19 mouse cellular contexts compared by ENCODE assay signal in genomic region chr11:96281396-96281795, GRCm38 (mm10). TPM values are rescaled to one million over a fixed set of nuclear protein-coding genes. Genes with fewer than 3 reads are reported as not detected.
DNase-seq lines count a peak whose midpoint lies in the region; ATAC-seq and TF ChIP-seq lines count a peak whose summit lies in the region.
"Had no signal": no experiment of that assay in that cellular context is flagged by ENCODE, and none has a peak within 500 bp of the region (broad histone marks: within the 10 kb centered on the region; RNA-seq: fewer than 3 reads in every experiment).

No protein-coding gene starts in this region.

- H3K9me3 ChIP-seq in heart, embryonic 10.5 days, result no peaks in the 10 kb centered on the region
- H3K9me3 ChIP-seq in stomach, embryonic 14.5 days (ENCODE audit: control insufficient read depth, low read depth, low read length), result no peaks in the 10 kb centered on the region
- H3K9me3 ChIP-seq in stomach, postnatal 0 days (ENCODE audit: control insufficient read depth, low read length), result no peaks in the 10 kb centered on the region
- no peaks in the 10 kb centered on the region for H3K9me3 ChIP-seq in neural tube, embryonic 15.5 days (replicated peaks)
- H3K9me3 ChIP-seq: embryonic facial prominence, embryonic 15.5 days; forebrain, embryonic 12.5 days; lung, embryonic 15.5 days had no signal

- peaks cover 21% of the 10 kb centered on the region for H3K4me1 ChIP-seq in heart, embryonic 10.5 days
- no peaks in the 10 kb centered on the region for H3K4me1 ChIP-seq in stomach, embryonic 14.5 days (ENCODE audit: control insufficient read depth, insufficient read depth, low read length)
- no peaks in the 10 kb centered on the region for H3K4me1 ChIP-seq in stomach, postnatal 0 days (replicated peaks; ENCODE audit: control insufficient read depth, insufficient read depth)
- peaks cover 49% of the 10 kb centered on the region for H3K4me1 ChIP-seq in neural tube, embryonic 15.5 days

- no peak for TF ChIP-seq CTCF in stomach, postnatal 0 days (IDR thresholded peaks at IDR 0.05; ENCODE audit: low read depth)

- H3K4me3 ChIP-seq in heart, embryonic 10.5 days, result no peak overlapping the region
- H3K4me3 ChIP-seq in stomach, embryonic 14.5 days (ENCODE audit: low read depth, low read length), result no peak overlapping the region
- H3K4me3 ChIP-seq in stomach, postnatal 0 days (ENCODE audit: low read depth, low read length), result no peak overlapping the region
- peak overlapping the region; percentile 60 for H3K4me3 ChIP-seq in neural tube, embryonic 15.5 days (replicated peaks)
- H3K4me3 ChIP-seq: embryonic facial prominence, embryonic 15.5 days; forebrain, embryonic 12.5 days had no signal

- no peak for ATAC-seq in stomach, embryonic 14.5 days (ENCODE audit: insufficient number of reproducible peaks, insufficient read depth, low FRiP score, low read depth)
- ATAC-seq in stomach, postnatal 0 days (ENCODE audit: low FRiP score, low TSS enrichment), result no peak
- no peak for ATAC-seq in neural tube, embryonic 15.5 days (ENCODE audit: low FRiP score)

- DNase-seq in heart, embryonic 10.5 days (ENCODE audit: low spot score), result peak; percentile 70
- no peak for DNase-seq in heart, adult 9 months (ENCODE audit: low spot score in 2 of 2)
- DNase-seq in stomach, postnatal 0 days (ENCODE audit: low spot score), result no peak
- peak; percentile 64 for DNase-seq in kidney, postnatal 10 days
- DNase-seq in urinary bladder, postnatal 4 days (ENCODE audit: low spot score in 2 of 2), result no peak
- DNase-seq in cerebellum, adult 9-11 months, result no peak
- DNase-seq: B cell, adult 2 months; cerebellum, adult 2 months; heart, adult 18-20 months; heart, postnatal 10 days; thymus, adult 18-20 months had no signal

- H3K9ac ChIP-seq in stomach, embryonic 14.5 days (replicated peaks; ENCODE audit: low read depth, low read length), result no peak overlapping the region
- no peak overlapping the region for H3K9ac ChIP-seq in stomach, postnatal 0 days (ENCODE audit: low read length)
- peak overlapping the region; percentile 83 for H3K9ac ChIP-seq in neural tube, embryonic 15.5 days (replicated peaks)
- H3K9ac ChIP-seq: embryonic facial prominence, embryonic 15.5 days; forebrain, embryonic 12.5 days; lung, embryonic 15.5 days had no signal

- no peaks in the 10 kb centered on the region for H3K36me3 ChIP-seq in heart, embryonic 10.5 days
- H3K36me3 ChIP-seq in stomach, embryonic 14.5 days (ENCODE audit: control insufficient read depth, insufficient read depth, low read length), result no peaks in the 10 kb centered on the region
- H3K36me3 ChIP-seq in stomach, postnatal 0 days (ENCODE audit: control insufficient read depth, insufficient read depth, low read length), result no peaks in the 10 kb centered on the region
- H3K36me3 ChIP-seq in neural tube, embryonic 15.5 days, result no peaks in the 10 kb centered on the region
- H3K36me3 ChIP-seq: embryonic facial prominence, embryonic 15.5 days; forebrain, embryonic 12.5 days; lung, embryonic 15.5 days had no signal

- H3K27ac ChIP-seq in heart, embryonic 10.5 days, result no peak overlapping the region
- H3K27ac ChIP-seq in stomach, embryonic 14.5 days (ENCODE audit: low read length), result no peak overlapping the region
- no peak overlapping the region for H3K27ac ChIP-seq in stomach, postnatal 0 days (replicated peaks)
- peak overlapping the region; percentile 99 for H3K27ac ChIP-seq in neural tube, embryonic 15.5 days (replicated peaks)
- H3K27ac ChIP-seq: embryonic facial prominence, embryonic 15.5 days; forebrain, embryonic 12.5 days; lung, embryonic 15.5 days had no signal

- H3K4me2 ChIP-seq in stomach, embryonic 14.5 days (replicated peaks; ENCODE audit: low read depth, low read length), result peak overlapping the region; percentile 18; the same call in 1 of the 2 replicates
- no peak overlapping the region for H3K4me2 ChIP-seq in stomach, postnatal 0 days (replicated peaks; ENCODE audit: low read depth)
- H3K4me2 ChIP-seq in neural tube, embryonic 15.5 days, result peak overlapping the region; percentile 87
- H3K4me2 ChIP-seq: embryonic facial prominence, embryonic 15.5 days; forebrain, embryonic 12.5 days; liver, embryonic 11.5 days had no signal

- WGBS in heart, embryonic 10.5 days, result 7% methylated on average over 18 of the region's 18 CpGs
- 13% methylated on average over 18 of the region's 18 CpGs for WGBS in stomach, embryonic 14.5 days
- 22% methylated on average over 18 of the region's 18 CpGs for WGBS in stomach, postnatal 0 days
- 4% methylated on average over 18 of the region's 18 CpGs for WGBS in neural tube, embryonic 15.5 days

- H3K27me3 ChIP-seq in heart, embryonic 10.5 days (ENCODE audit: insufficient read depth, poor library complexity, severe bottlenecking), result peaks cover 100% of the 10 kb centered on the region
- H3K27me3 ChIP-seq in stomach, embryonic 14.5 days (ENCODE audit: control insufficient read depth, insufficient read depth, low read length), result peaks cover 31% of the 10 kb centered on the region
- H3K27me3 ChIP-seq in stomach, postnatal 0 days (ENCODE audit: control insufficient read depth, insufficient read depth, low read length), result peaks cover 32% of the 10 kb centered on the region
- H3K27me3 ChIP-seq in neural tube, embryonic 15.5 days (replicated peaks), result no peaks in the 10 kb centered on the region

- TF ChIP-seq EP300 in stomach, postnatal 0 days (optimal IDR thresholded peaks at IDR 0.05), result no peak

RNA-seq across cellular contexts. Expression of gene Hoxb8, which starts 0.3 kb away (rescaled TPM):
- 0.30 TPM in 1 of 2 replicates, not detected in the other for polyA plus RNA-seq in heart, embryonic 10.5 days (2016; fragmentation: Nextera tagmentation; extraction: Ambion mirVana)
- polyA plus RNA-seq in stomach, embryonic 14.5 days (2014; fragmentation: Nextera tagmentation; extraction: Ambion mirVana), result 2.3 and 2.7 TPM in 2 replicates
- polyA plus RNA-seq in stomach, postnatal 0 days (2015; fragmentation: Nextera tagmentation; extraction: Ambion mirVana), result 0.42 and 0.83 TPM in 2 replicates
- polyA plus RNA-seq in neural tube, embryonic 15.5 days (2015; fragmentation: Nextera tagmentation; extraction: Ambion mirVana), result 63.1 and 71.8 TPM in 2 replicates
- polyA plus RNA-seq: cortical plate, adult 2 months; embryonic facial prominence, embryonic 15.5 days; forebrain, embryonic 12.5 days; midbrain, postnatal 0 days had no signal

RNA-seq across cellular contexts. Expression of gene Hoxb7, which starts 5.0 kb away (rescaled TPM):
- 0.11 and 1.3 TPM in 2 replicates for polyA plus RNA-seq in heart, embryonic 10.5 days (2016; fragmentation: Nextera tagmentation; extraction: Ambion mirVana)
- 8.4 and 14.0 TPM in 2 replicates for polyA plus RNA-seq in stomach, embryonic 14.5 days (2014; fragmentation: Nextera tagmentation; extraction: Ambion mirVana)
- polyA plus RNA-seq in stomach, postnatal 0 days (2015; fragmentation: Nextera tagmentation; extraction: Ambion mirVana), result 5.5 and 6.0 TPM in 2 replicates
- polyA plus RNA-seq in neural tube, embryonic 15.5 days (2015; fragmentation: Nextera tagmentation; extraction: Ambion mirVana), result 101 and 115 TPM in 2 replicates
- polyA plus RNA-seq: cerebellum, adult 2 months; cortical plate, adult 2 months; embryonic facial prominence, embryonic 15.5 days; forebrain, embryonic 12.5 days; midbrain, postnatal 0 days had no signal

RNA-seq across cellular contexts. Expression of gene Hoxb9, which starts 10.1 kb away (rescaled TPM):
- 0.75 TPM in 1 of 2 replicates, not detected in the other for polyA plus RNA-seq in heart, embryonic 10.5 days (2016; fragmentation: Nextera tagmentation; extraction: Ambion mirVana)
- 0.25 TPM in 2 replicates for polyA plus RNA-seq in stomach, embryonic 14.5 days (2014; fragmentation: Nextera tagmentation; extraction: Ambion mirVana)
- 0.05 and 0.06 TPM in 2 replicates for polyA plus RNA-seq in stomach, postnatal 0 days (2015; fragmentation: Nextera tagmentation; extraction: Ambion mirVana)
- 55.7 and 57.5 TPM in 2 replicates for polyA plus RNA-seq in neural tube, embryonic 15.5 days (2015; fragmentation: Nextera tagmentation; extraction: Ambion mirVana)
- polyA plus RNA-seq: cerebellum, adult 2 months; cortical plate, adult 2 months; embryonic facial prominence, embryonic 15.5 days; forebrain, embryonic 12.5 days; midbrain, postnatal 0 days had no signal

RNA-seq across cellular contexts. Expression of gene Hoxb6, which starts 10.9 kb away (rescaled TPM):
- polyA plus RNA-seq in heart, embryonic 10.5 days (2016; fragmentation: Nextera tagmentation; extraction: Ambion mirVana), result 0.42 and 2.2 TPM in 2 replicates
- polyA plus RNA-seq in stomach, embryonic 14.5 days (2014; fragmentation: Nextera tagmentation; extraction: Ambion mirVana), result 12.4 TPM in 2 replicates
- 6.9 and 7.9 TPM in 2 replicates for polyA plus RNA-seq in stomach, postnatal 0 days (2015; fragmentation: Nextera tagmentation; extraction: Ambion mirVana)
- polyA plus RNA-seq in neural tube, embryonic 15.5 days (2015; fragmentation: Nextera tagmentation; extraction: Ambion mirVana), result 109 and 135 TPM in 2 replicates
- polyA plus RNA-seq: cortical plate, adult 2 months; embryonic facial prominence, embryonic 15.5 days; forebrain, embryonic 12.5 days; midbrain, postnatal 0 days had no signal

RNA-seq across cellular contexts. Expression of gene Hoxb5, which starts 21.7 kb away (rescaled TPM):
- 1.0 and 5.2 TPM in 2 replicates for polyA plus RNA-seq in heart, embryonic 10.5 days (2016; fragmentation: Nextera tagmentation; extraction: Ambion mirVana)
- 21.2 and 23.3 TPM in 2 replicates for polyA plus RNA-seq in stomach, embryonic 14.5 days (2014; fragmentation: Nextera tagmentation; extraction: Ambion mirVana)
- polyA plus RNA-seq in stomach, postnatal 0 days (2015; fragmentation: Nextera tagmentation; extraction: Ambion mirVana), result 7.5 and 8.2 TPM in 2 replicates
- 39.5 and 106 TPM in 2 replicates for polyA plus RNA-seq in neural tube, embryonic 15.5 days (2015; fragmentation: Nextera tagmentation; extraction: Ambion mirVana)
- polyA plus RNA-seq: cortical plate, adult 2 months; embryonic facial prominence, embryonic 15.5 days; forebrain, embryonic 12.5 days; midbrain, postnatal 0 days had no signal

Comparison
In these comparisons a context has a peak if more than half of its experiments do, and no peak if none do; other contexts are left out.
1. DNase-seq: peak in heart, embryonic 10.5 days (single experiment) and kidney, postnatal 10 days (single experiment); none in heart, adult 9 months (0 of 2), stomach, postnatal 0 days (single experiment), urinary bladder, postnatal 4 days (0 of 2) and cerebellum, adult 9-11 months (single experiment).
2. RNA of gene Hoxb8, which starts 0.3 kb away (polyA plus RNA-seq): 63.1 to 71.8 TPM in neural tube, embryonic 15.5 days; 2.3 to 2.7 TPM in stomach, embryonic 14.5 days, 0.42 to 0.83 TPM in stomach, postnatal 0 days and 0.30 TPM in heart, embryonic 10.5 days; every median in the first group is over 10 times any median in the second.
3. RNA of gene Hoxb9, which starts 10.1 kb away (polyA plus RNA-seq): 55.7 to 57.5 TPM in neural tube, embryonic 15.5 days; 0.75 TPM in heart, embryonic 10.5 days, 0.25 TPM in stomach, embryonic 14.5 days and 0.05 to 0.06 TPM in stomach, postnatal 0 days; every median in the first group is over 10 times any median in the second.